Mouse (Mus musculus): ENCODE data around the gene Rps18.

DNA sequence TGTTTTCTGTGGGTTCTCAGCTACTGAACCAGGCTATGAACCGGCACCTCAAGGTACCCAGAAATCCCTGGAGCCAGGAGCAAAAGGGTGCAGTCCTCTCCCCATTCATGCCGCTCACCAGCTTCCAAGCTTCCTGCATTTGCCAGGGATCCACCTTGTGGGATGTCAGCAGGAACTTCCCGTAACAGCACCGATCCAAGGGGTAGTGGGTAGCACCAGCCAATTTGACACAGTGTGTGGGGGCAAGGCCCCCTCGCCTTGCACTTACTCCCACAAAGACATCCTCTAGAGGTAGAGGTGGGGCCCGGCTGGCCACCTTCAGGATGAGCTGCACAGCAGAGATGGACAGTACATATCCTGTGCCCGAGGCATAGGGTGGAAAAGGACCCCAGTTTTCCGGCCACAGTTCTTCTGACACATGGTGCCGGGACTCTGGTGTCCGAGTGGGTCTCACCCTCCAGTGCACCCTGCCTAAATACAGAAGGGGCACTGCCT lies 5.6 kb downstream of the Rps18 start:
- TF ChIP-seq POLR2A (IDR thresholded peaks at IDR 0.05; ENCODE audit: extremely low read depth, insufficient read depth, low read length) (no peak), CTCF (IDR thresholded peaks at IDR 0.05; ENCODE audit: low read depth, low read length) (no peak)

Data from liver, adult 2 months (tissue).